Mouse (Mus musculus) liver (tissue): Measurements from ENCODE around the gene Atf3.

Experiments used
- DNase-seq: peaks from one replicate; pipeline ENCODE4 v3.0.0-alpha.2; 2020; ENCODE audit warnings: mixed read lengths

Atf3 gene

DNA sequence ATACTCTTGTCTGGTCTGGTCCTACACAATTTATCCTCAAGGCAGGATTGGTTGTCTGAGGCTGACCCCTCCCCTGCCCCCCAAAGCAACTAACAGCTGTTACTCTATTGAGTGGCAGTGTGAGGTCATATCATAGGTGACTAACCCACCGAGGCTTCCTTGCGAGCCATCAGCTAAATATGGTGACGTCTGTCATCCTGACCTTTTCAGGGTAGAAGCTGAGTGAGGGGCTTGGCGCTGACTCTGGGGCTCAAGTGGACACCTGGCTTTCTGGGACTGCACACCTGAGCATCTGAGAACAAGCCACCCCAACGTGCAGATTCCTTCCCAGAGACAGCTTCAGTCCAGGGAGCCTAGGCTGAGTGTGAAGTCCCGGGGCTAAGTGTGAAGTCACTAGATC lies at the start of gene Atf3:
Atf3 (minus strand) TSS at position 101 of the 400 bp plus-strand sequence.
- no peak for DNase-seq

GRCm38 (mm10) chr1:191267162-191267561 lies 49.3 kb upstream of the Atf3 start:
- DNase-seq, result no peak

GRCm38 (mm10) chr1:191263471-191263870 lies 45.6 kb upstream of the Atf3 start:
- no peak for DNase-seq

DNA sequence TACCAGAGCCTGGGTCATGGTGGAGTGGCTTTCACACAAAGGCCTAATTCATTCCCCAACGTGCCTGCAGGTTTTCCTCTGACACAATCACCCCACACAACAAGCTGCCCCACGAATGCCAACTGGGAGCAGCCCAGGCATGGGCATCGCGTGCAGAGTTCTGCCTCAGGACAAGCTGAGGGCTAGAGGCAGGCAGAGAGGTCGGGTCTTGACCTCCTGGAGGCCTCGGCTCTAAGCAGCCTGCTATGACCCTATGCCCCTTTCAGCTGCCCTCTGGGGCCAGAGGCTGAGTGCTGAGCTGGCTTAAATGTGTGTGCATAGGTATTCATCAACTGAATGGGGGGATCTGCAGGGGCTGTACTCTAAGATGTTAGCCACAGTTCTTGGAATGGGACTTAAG lies 44.0 kb upstream of the Atf3 start:
- DNase-seq, result no peak

- DNase-seq, result no peak
Measured at GRCm38 (mm10) chr1:191259661-191260060, 41.8 kb upstream of the Atf3 start.

- no peak for DNase-seq
Measured at GRCm38 (mm10) chr1:191259121-191259520, 41.3 kb upstream of the Atf3 start.

GRCm38 (mm10) chr1:191258521-191258920 lies 40.7 kb upstream of the Atf3 start:
- DNase-seq, result no peak

DNA sequence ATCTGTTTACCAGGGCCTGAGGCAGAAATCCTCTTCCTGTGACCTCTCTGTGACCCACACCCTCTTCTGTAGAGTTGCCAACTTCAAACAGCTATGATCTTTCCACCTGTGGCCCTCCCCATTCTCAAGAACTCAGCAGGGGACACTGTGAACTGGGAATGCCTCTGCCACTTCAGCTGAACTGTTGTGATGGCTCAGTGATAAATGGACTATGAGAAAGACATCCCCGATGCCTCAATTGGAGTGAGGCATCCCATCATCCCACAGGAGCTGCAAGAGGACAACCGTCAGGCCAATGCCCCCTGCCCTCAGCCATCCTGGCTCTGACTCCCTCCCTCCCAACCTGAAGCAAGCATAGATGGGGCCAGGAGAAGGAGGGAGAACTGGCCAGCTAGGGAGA lies 40.1 kb upstream of the Atf3 start:
- no peak for DNase-seq

- DNase-seq, result no peak
Measured at GRCm38 (mm10) chr1:191257351-191257771, 39.5 kb upstream of the Atf3 start.

- peak; percentile 31 for DNase-seq
Measured at GRCm38 (mm10) chr1:191256566-191257350, 38.9 kb upstream of the Atf3 start.

GRCm38 (mm10) chr1:191256134-191256533 lies 38.3 kb upstream of the Atf3 start:
- no peak for DNase-seq

- peak; percentile 23 for DNase-seq
Measured at GRCm38 (mm10) chr1:191254448-191254847, 36.6 kb upstream of the Atf3 start.

DNA sequence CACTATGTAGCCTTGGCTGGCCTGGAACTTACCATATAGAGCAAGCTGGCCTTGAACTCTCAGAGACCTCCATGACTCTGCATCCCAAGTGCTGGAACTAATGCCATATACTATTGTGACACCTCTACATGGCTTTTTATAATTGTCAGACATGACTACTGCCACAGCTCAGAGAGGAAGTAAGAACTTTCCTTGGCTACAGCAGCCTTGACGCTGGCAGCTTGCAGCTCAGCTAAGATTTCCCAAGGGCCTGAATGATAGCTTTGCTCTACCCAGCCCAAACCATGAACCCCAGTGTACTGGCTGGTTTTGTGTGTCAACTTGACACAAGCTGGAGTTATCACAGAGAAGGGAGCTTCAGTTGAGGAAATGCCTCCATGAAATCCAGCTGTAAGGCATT lies 35.8 kb upstream of the Atf3 start:
- DNase-seq, result no peak

- DNase-seq, result no peak
Measured at GRCm38 (mm10) chr1:191249975-191250374, 32.1 kb upstream of the Atf3 start.

GRCm38 (mm10) chr1:191248423-191248822 lies 30.6 kb upstream of the Atf3 start:
- no peak for DNase-seq

DNA sequence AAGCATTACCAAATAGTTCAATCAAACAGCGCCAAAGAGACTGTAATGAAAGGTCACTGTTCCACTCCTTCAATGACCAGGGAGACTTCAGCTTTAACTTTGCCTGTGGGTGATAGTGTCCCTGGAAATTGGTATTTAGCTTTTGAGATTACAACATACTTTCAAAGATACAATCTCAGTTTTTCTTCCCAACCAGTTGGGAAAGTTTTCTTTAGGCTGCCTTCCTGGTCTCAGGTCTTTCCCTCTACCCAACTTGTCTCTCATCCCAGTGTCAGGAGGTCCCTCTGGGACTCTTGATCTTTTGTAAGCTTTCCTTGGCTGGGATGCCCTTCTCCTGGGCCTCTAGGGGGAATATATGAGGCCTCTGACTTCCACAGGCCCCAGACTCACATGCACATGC lies 29.7 kb upstream of the Atf3 start:
- no peak for DNase-seq

DNA sequence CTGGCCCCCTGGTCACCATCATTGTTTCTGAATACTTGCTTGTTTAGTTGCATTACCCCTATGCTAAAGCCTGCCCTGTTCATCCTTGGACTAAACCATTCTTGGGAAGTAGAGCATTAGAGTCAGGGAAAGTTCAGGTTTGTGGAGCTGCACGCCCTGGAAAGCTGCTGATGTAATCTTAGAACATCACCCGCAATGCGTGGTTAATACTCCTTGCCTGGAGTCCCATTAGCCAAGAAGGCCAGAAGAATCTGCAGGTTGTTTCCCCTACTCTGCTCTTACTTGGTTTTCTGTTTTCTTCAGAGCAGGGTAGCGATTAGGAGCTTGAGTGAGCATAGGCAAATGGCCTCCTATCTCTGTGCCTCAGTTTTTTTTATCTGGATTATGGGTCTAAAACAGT lies 26.0 kb upstream of the Atf3 start:
- no peak for DNase-seq

DNA sequence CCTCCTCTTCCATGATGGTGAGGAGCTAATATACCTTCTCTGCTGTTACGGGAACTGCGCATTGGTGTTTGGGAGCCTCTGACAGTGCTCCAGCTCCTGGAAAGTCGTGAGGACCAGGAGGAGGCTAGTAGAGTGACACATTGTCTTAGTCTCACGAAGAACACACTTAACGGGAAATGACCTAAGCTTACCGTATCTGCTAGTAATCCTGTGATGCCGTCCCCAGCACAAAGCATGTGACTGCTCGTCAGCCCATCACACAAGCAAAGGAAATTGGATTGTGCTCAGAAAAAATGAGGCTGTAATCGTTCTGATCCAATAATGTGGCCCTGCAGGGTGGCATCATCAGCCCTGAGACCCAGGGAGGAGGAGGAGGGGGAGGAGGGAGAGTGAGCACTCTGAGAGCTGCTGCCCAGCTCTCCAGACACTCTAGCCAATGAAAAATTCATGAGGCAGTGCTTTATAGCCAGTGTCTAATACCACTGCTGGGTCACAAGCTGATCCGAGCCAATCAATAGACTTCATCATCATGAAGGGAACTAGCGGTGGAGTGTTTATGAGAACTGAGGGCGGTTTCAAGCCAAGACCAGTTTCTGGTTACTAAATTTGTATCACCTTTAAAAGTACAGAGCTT lies 24.3 kb upstream of the Atf3 start:
- DNase-seq, result no peak

- DNase-seq, result no peak
Measured at GRCm38 (mm10) chr1:191241574-191241973, 23.7 kb upstream of the Atf3 start.

- DNase-seq, result no peak
Measured at GRCm38 (mm10) chr1:191239602-191240001, 21.8 kb upstream of the Atf3 start.

GRCm38 (mm10) chr1:191235788-191236542 lies 18.1 kb upstream of the Atf3 start:
- DNase-seq, result no peak

- DNase-seq, result no peak
Measured at GRCm38 (mm10) chr1:191234837-191235236, 17.0 kb upstream of the Atf3 start.

- DNase-seq, result no peak
Measured at GRCm38 (mm10) chr1:191230355-191230931, 12.6 kb upstream of the Atf3 start.
